Mouse (Mus musculus): ENCODE results near the gene Tnp1.

GRCm38 (mm10) chr1:72994751-72995528, 20.8 kb downstream of the Tnp1 start:
- no peak for TF ChIP-seq POLR2A (IDR thresholded peaks at IDR 0.05; ENCODE audit: control insufficient read depth, low read depth, low read length)
- TF ChIP-seq CTCF (IDR thresholded peaks at IDR 0.05; ENCODE audit: control insufficient read depth, insufficient read depth, insufficient replicate concordance, low read depth, low read length) = no peak

Data from testis, adult 2 months (tissue).